Mouse (Mus musculus): ENCODE measurements around the gene Myh3.
"Not testable (repeated sequence)": the region's sequence is repeated elsewhere in the genome, so short reads cannot be mapped to it uniquely, and the experiment has no call there.

Gene Myh3

DNA sequence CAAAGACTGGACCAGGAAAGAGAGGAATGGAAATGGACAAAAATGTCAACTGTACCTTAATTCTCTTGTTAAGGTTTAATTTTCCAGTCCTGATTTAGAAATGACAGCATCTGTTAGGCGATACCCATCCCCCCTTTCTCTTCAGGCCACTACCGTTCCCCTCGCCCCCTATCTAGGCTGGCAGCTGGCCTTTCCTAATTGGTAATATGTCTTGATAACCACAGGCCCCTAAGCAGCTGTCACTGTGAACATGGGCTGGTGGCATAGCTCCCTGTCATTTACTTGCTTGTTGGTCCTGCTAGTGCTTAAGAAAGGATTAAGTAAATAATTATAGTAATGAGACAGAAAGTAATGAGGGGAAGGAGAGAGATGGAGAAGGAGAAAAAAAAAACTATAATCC, 665 bp upstream of the Myh3 start:
- no peak for DNase-seq (ENCODE audit: low read depth, low spot score)

DNA sequence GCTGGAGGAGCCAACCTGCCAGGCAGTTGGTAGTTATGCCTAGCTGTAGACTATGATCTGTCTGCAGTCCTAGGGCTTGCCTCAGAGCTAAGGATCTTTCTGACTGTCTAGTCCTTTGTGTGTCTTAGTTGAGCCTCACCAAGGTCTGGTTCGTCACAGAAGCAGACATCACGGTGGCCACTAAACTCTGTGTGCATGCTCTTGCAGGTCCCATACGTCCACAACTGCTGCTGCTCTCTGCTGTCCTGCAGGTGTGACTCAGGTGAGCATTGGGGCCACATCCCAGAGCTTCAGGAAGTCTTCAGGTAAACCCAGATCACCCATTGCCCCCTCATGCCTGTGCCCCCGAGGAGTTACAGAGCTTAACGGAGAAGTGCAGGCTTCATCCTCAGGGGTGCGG, 788 bp downstream of the Myh3 start:
- DNase-seq (ENCODE audit: low read depth, low spot score) = no peak

DNA sequence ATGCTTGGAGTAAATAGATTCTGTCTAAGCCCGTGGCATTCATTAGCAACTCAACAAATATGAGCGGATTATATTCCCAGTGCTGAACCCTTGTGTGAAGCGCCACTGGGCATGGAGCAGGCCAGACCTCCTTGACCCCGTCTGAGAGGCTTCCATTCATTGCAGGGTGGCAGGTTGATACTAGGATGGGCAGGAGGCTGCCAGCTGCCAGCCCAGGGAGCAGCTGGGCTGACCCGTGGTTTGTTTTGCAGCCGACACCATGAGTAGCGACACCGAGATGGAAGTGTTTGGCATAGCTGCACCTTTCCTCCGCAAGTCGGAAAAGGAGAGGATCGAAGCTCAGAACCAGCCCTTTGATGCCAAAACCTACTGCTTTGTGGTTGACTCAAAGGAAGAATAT, 1.6 kb downstream of the Myh3 start:
- DNase-seq (ENCODE audit: low read depth, low spot score) = no peak

DNA sequence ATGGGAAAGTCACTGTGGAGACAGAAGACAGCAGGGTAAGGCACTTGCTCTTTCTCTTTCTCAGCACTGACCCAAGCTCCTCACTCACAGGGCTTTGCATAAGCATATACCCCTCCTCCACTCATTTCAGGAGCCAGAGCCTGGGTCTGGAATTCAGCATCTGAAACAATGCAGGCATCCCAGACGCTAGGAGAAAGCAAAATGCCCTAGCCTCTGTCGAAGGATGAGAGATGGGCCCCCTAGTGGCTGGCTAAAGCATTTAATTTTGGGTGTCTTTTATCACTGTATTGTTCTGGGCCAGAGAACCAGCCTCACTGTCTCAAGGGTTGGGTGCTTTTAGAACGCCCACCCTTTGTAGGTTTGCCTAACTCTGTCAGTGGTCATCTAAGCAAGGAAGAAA, 2.1 kb downstream of the Myh3 start:
- peak; percentile 60 for DNase-seq (ENCODE audit: low read depth, low spot score)

DNA sequence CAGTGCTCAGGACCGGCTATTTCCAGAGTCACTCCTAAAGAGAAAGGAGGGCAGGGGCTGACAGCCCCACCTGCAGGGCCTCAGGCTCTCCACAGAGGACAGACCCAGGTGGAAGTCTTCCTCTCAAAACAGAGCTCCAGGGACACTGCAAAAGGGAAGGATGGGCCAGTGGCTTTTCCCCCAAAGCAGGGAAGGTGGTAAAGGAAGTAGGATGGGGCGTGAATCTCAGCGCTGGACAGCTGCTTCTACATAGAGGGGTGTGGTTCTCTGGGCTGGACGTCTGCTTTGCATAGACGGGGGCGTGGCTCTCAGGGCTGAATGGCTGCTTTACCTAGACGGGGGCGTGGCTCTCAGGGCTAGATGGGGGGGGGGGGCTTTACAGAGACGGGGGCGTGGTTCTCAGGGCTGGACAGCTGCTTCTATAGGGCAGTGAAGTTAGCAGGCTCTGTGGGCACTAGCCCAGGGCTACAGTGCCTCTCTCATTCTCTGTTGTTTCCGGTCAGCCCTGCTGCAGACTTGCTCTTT, 3.1 kb downstream of the Myh3 start:
- DNase-seq (ENCODE audit: low read depth, low spot score) = peak; percentile 79

DNA sequence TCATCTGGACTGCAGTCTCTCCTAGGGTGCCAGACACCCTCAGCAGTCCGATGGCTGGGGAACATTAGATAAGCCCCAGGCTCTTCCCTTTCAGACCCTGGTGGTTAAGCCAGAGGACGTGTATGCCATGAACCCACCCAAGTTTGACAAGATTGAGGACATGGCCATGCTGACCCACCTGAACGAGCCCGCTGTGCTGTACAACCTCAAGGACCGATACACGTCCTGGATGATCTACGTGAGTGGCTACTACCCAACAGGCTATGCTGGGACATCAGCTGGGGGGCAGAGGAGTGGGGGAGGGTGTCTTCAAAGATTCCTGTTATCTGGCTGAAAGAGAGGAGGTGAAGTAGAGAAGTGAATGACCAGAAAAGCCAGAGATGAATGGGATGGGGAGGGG, 4.1 kb downstream of the Myh3 start:
- no peak for DNase-seq (ENCODE audit: low read depth, low spot score)

DNA sequence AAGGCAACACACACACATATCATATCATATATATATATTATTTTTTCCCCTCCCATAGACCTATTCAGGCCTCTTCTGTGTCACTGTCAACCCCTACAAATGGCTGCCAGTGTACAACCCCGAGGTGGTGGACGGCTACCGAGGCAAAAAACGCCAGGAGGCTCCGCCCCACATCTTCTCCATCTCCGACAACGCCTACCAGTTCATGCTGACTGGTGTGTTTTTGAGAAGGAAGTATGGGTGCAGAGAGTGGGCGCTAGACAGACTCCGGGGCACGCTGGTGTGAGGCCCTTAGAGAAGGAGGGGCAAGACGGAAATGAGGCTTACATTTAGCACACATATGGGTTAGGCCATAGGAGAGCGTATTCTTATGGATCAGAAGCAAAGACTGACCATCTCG, 4.7 kb downstream of the Myh3 start:
- no peak for DNase-seq (ENCODE audit: low read depth, low spot score)

DNA sequence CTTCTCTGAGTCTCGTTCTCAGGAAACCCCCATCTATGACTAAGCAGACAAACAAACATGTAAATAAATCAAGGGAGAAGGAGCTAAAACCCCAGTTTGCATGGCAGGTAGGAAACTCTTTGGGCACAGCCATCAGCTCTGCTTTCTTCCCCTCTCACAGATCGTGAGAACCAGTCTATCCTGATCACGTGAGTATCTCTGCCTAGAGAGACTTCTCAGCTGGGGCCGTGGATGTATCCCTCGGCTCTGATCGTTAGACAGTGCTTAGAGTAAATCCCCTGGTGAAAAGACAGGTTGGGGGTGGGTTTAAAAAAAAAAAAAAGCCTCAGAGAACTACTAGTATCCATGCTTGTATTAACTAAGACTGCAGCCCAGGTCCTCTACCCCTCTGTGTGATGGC, 5.1 kb downstream of the Myh3 start:
- no peak for DNase-seq (ENCODE audit: low read depth, low spot score)

DNA sequence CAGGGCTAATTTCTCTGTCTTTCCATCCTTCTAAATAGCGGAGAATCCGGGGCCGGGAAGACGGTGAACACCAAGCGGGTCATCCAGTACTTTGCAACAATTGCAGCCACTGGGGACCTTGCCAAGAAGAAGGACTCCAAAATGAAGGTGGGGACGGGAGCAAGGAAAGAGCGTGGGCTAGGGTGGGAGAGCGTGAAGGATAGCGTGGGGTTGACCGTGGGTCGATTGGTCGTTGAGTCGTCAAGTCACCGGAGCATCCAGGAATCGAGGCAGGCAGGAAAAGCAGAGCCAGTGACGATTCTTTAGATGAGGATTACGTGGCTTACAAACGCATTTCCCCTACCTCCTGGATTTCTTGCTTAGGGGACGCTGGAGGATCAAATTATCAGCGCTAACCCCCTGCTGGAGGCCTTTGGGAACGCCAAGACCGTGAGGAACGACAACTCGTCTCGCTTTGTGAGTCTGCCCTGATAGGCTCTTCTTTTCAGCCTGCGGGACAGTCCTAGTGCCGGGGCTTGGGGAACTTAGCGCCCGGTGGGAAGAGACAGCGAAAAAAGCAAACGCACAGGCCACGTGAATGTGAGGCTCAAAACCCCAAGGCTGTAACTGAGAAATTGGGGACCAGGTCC, 5.7 kb downstream of the Myh3 start:
- no peak for DNase-seq (ENCODE audit: low read depth, low spot score)

DNA sequence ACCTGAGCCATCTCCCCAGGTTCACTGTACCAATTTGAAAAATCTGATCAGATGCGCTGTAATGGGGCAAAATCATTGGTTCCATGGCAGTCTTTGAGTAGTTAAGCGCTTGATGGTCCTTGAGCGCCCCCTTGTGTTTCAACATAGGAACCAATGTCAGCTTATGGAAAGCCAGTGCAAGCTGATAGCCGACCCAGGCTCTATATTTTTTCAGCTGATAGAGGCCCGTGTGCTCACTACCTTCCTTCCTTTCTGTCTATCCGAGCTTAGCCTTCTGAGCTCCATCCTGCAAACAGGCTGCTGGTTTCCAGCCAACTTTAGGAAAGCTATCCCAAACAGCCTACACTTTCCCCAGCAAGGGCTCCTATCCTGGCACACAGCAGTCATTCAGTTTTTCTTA, 7.4 kb downstream of the Myh3 start:
- peak; percentile 81 for DNase-seq (ENCODE audit: low read depth, low spot score)

DNA sequence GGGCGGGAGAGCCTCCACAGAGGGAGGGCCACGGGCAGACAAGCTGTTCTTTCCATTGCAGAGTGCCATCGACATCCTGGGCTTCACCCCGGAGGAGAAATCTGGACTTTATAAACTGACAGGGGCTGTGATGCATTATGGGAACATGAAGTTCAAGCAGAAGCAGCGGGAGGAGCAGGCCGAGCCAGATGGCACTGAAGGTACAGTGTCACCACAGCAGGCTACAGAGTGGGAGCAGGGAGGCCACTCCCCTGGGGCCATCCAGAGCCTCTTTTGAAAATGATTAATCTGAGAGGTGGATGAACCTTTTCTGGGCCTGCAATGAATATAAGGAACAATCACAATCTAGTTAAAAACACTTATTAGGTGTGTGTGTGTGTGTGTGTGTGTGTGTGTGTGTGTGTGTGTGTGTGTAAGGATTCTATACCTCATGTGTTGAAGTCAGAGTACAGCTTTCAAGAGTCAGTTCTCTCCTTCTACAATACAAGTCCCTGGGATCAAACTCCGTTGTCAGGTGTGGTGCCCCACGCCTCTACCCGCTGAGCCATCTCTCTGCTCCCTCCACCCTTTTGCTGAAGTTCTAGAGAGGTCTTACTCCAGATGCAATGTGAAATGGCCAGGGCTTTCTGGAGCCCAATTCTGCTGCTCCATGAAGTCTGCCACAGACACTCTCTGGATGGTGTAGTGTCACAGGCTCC, 8.5 kb downstream of the Myh3 start:
- DNase-seq (ENCODE audit: low read depth, low spot score) = no peak

DNA sequence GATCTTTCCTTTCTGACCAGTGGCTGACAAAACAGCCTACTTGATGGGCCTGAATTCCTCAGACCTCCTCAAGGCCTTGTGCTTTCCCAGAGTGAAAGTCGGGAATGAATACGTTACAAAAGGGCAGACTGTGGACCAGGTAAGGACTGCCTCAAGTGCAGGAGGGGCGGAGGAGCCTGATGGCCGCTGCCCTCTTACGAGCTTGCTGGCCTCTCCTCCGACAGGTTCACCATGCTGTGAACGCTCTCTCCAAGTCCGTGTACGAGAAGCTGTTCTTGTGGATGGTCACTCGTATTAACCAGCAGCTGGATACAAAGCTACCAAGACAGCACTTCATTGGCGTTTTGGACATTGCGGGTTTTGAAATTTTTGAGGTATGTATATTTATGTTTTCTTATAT, 9.1 kb downstream of the Myh3 start:
- DNase-seq (ENCODE audit: low read depth, low spot score) = no peak

DNA sequence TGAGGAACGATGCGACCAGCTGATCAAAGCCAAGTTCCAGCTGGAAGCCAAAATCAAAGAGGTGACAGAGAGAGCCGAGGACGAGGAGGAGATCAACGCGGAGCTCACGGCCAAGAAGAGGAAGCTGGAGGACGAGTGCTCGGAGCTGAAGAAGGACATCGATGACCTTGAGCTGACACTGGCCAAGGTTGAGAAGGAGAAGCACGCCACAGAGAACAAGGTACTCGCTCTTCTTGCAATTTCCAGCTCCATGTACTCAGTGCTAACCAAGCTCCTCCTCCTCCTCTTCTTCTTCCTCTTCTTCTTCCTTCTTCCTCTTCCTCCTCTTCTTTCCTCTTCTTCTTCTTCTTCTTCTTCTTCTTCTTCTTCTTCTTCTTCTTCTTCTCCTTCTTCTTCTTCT, 14.3 kb downstream of the Myh3 start:
- not testable (repeated sequence) for DNase-seq (ENCODE audit: low read depth, low spot score)

DNA sequence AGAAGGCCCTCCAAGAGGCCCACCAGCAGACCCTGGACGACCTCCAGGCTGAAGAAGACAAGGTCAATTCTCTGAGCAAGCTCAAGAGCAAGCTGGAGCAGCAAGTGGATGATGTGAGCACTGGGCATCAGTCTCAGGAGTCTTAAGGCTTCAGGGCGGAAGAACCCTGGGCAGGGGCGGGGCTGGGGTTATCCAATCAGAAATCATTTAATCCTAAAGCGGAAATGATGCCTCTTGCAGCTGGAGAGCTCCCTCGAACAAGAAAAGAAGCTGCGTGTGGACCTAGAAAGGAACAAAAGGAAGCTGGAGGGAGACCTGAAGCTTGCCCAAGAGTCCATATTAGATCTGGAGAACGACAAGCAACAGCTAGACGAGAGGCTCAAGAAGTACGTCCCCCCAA, 15.1 kb downstream of the Myh3 start:
- peak; percentile 34 for DNase-seq (ENCODE audit: low read depth, low spot score)

DNA sequence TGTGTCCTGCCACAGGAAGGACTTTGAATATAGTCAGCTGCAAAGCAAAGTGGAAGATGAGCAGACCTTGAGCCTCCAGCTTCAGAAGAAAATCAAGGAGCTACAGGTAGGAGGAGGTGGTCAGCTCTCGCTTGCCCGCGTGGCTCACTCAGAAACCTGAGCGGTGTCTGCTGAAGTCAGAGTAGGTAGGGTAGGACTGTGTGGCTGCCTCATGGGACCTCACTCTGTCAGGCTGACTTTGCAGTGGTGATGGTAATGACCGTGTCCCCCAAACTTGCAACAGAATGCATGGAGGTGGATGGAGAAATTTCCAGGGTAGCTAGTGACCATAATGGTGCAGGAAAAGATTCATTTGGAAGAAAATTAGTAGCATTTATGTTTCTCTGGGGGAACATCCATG, 15.6 kb downstream of the Myh3 start:
- DNase-seq (ENCODE audit: low read depth, low spot score) = no peak

DNA sequence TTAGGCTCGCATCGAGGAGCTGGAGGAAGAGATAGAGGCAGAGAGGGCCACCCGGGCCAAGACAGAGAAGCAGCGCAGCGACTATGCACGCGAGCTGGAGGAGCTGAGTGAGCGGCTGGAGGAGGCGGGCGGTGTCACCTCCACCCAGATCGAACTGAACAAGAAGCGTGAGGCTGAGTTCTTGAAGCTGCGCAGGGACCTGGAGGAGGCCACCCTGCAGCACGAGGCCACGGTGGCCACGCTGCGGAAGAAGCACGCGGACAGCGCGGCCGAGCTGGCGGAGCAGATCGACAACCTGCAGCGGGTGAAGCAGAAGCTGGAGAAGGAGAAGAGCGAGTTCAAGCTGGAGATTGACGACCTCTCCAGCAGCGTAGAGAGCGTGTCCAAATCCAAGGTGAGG, 16.4 kb downstream of the Myh3 start:
- no peak for DNase-seq (ENCODE audit: low read depth, low spot score)

DNA sequence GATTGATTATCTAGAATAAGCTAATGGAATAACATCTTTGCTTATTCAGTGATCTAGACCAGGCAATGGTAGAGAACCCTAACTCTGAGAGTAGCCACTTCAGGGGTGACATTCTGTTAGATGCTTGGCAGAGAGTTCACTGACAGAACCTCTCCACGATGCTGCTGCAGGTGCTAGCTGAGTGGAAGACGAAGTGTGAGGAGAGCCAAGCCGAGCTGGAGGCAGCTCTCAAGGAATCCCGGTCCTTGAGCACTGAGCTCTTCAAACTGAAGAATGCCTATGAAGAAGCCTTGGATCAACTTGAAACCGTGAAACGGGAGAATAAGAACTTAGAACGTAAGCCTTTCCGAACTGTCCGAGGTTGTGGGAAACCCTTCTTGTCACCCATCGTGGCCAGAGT, 19.6 kb downstream of the Myh3 start:
- DNase-seq (ENCODE audit: low read depth, low spot score) = no peak

DNA sequence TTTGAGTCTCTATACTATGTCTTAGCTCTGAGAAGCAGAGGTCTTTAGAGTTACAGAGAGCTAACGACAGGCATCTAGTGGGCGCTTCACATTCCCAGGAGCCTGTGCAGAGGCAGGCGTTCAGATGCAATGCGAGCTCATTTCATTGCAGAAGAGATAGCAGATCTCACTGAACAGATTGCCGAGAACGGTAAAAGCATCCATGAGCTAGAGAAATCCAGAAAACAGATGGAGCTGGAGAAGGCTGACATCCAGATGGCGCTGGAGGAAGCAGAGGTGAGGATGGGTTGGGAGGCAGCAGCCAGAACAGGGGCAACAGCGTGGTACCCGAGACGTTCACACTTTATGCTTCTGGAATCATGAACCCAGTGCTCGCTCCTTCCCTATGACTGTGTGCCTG, 20.3 kb downstream of the Myh3 start:
- DNase-seq (ENCODE audit: low read depth, low spot score) = no peak

DNA sequence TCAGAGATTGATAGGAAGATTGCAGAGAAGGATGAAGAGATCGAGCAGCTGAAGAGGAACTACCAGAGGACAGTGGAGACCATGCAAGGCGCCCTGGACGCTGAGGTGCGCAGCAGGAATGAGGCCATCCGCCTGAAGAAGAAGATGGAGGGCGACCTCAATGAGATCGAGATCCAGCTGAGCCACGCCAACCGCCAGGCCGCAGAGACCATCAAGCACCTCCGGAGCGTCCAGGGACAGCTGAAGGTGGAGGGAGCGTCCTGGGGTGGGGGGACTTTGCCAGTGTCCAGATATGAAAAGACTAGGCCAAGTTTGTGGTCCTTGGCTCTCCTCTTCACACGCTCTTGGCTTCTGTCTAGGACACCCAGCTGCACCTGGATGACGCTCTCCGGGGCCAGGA, 21.1 kb downstream of the Myh3 start:
- no peak for DNase-seq (ENCODE audit: low read depth, low spot score)

DNA sequence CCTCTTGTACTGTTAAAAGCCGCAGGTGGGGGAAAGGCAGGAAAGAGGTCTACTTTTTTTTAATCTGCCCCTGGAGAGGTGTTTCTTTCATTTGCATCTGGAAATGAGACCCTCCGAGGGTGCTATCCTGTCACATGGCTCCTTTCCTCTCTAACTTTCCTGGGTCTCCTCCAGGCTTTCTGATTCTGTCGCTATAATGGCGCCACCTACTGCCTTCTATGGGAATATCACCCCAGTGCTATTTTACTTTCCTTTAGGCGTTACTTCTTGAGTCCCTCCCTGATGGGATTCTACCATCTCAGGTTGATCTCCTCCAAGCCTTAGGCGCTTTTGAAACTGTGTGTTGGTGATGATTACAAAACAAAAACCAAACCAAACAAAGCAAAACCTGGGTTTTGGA, 22.1 kb downstream of the Myh3 start:
- peak; percentile 51 for DNase-seq (ENCODE audit: low read depth, low spot score)

DNA sequence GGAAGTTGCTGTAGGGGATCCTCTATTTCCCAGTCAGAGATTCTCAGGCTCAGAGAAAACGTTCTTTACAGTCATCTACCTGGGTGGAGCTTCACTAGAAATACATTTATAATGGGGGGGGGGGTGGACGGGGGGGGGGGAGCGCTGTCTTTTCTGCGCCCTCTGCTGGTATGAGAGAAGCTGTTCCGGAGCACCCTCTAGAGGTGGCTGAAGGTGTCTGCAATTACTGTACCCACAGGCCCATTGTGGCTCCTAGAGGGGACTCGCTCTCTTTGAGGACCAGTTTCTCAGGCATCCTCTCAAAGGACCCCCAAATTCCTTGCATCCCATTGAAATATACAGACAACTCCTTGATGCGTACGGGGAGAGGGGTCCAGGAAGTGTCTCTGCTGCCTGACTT, 23.6 kb downstream of the Myh3 start:
- peak; percentile 49 for DNase-seq (ENCODE audit: low read depth, low spot score)

DNA sequence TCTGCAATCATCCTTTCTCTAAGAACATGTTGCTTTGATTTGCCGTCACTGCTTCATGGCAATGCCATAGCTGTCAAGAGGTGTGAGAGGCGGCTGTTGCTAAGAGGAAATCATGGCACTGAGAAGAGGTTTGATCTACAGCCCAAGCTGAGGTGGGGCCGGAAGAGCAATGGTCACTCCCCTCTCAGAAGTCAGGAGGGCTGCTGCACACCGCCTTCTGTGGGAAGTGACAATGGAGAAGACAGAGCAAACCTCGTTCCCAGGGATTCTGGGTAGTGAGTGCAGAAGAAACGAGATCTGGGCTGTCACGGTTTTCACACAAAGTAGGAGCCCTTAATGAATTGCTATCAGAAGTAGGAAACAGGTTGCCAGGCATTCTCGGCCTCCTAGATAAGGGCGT, 25.2 kb downstream of the Myh3 start:
- no peak for DNase-seq (ENCODE audit: low read depth, low spot score)

DNA sequence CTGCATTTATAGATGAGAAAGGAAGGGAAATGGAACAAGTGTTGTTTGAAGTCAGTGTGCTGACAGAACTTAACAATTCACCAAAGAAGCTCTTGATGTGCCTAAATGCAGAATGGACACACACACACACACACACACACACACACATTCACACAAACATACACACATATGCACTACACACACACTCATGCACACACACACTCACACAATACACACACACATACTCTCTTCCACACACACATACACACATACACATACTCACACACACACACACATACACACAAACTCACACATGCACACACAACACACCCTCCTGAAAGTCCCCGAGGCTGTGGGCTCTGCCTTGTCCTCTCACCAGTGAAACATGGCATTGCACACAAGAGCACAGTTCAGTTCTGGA, 26.1 kb downstream of the Myh3 start:
- no peak for DNase-seq (ENCODE audit: low read depth, low spot score)

DNA sequence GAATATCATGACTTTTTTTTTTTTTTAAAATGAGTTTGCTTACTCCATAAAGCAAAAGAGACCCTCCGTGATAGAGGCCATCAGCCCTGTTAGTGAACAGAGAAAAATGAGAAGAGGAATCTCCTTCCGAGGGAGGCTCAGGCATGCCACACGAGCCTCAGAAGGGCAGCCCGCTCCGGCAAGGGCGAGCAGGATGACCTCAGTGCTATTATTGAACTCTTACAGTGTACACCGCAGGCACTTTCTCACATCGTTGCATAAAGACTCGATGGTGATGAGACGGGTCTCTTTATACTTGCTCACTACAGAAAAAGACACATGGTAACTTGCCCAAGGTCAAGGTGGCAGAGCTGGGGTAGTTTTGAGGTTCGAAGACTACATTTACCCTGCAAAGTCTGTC, 26.6 kb downstream of the Myh3 start:
- DNase-seq (ENCODE audit: low read depth, low spot score) = no peak

All from A20 (cell line).